Mouse (Mus musculus) bone marrow, adult 2 months (tissue): Measurements from ENCODE around the gene Spata19.

ENCODE experiments used
- CTCF ChIP-seq: fragments of 200-500 bp; IDR thresholded peaks from 2 replicates; pipeline ENCODE4 v1.5.1; 2011; ENCODE audit warnings: low read length, control low read depth; ENCODE audit not compliant: control insufficient read depth, insufficient read depth
- POLR2A ChIP-seq: fragments of 200-500 bp; IDR thresholded peaks from 2 replicates; pipeline ENCODE4 v1.6.1; 2011; ENCODE audit warnings: low read depth, mild to moderate bottlenecking, control low read depth, low read length, borderline replicate concordance; ENCODE audit not compliant: control insufficient read depth

GRCm38 (mm10) chr9:27424511-27424910, 27.9 kb downstream of the Spata19 start:
- no peak for TF ChIP-seq CTCF
- no peak for TF ChIP-seq POLR2A
